Mouse (Mus musculus) layer of hippocampus, adult 18-20 months (tissue): Measurements from ENCODE around the gene Snrnp27. TPM values are rescaled to one million over a fixed set of nuclear protein-coding genes. Genes with fewer than 3 reads are reported as not detected.
A peak's percentile ranks its signal among the peaks of the same experiment; 100 is the strongest.

Experiments used
- DNase-seq, 2 experiments: peaks; one replicate each; pipeline ENCODE4 v3.0.0; 2022; ENCODE audit warnings: low spot score in 2 of 2
- total RNA-seq, 2 experiments: library from RNA; stranded (reverse); gene quantifications; 2 replicates each; pipeline ENCODE4 v1.2.3; 2021

Snrnp27 gene
- total RNA-seq, 2 experiments from 2014 or later, result 64.8 to 65.2 TPM

DNA sequence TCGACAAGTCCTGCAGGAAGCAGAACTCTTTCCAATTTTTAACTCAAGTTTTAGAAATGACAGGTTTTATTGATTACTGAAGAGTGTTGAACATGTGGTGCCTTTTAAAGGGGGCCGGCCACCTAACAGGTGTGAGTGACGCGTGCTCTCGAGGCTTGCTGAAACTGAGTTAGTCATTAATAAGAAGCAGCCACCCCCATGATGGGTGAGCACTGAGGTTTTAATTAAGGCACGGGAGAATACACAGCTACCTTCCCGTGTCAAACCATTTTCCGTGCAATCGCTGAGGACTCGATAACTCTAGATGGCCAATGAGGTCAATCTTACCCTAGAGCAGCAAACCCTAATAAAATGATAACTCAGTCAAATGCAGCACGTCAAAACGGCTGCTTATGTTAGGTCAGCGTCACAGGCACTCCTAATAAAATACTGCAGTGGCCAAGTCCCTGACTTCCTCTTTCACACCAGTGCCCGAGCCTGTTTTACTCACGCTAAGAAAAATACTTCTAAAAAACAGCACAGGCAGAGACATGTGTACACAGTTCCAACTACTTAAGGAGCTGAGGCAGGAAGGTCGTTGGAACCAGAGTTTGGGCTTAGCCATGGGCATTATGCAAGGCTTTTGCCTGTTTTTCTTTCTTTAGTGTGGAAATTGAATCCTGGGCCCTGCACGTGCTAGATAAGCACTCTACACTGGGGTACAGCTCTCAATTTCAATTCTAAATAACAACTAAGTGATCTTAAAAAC lies 18.6 kb downstream of the Snrnp27 start:
- DNase-seq, result no peak

GRCm38 (mm10) chr6:86665076-86665475 lies 19.2 kb downstream of the Snrnp27 start:
- no peak for DNase-seq

DNA sequence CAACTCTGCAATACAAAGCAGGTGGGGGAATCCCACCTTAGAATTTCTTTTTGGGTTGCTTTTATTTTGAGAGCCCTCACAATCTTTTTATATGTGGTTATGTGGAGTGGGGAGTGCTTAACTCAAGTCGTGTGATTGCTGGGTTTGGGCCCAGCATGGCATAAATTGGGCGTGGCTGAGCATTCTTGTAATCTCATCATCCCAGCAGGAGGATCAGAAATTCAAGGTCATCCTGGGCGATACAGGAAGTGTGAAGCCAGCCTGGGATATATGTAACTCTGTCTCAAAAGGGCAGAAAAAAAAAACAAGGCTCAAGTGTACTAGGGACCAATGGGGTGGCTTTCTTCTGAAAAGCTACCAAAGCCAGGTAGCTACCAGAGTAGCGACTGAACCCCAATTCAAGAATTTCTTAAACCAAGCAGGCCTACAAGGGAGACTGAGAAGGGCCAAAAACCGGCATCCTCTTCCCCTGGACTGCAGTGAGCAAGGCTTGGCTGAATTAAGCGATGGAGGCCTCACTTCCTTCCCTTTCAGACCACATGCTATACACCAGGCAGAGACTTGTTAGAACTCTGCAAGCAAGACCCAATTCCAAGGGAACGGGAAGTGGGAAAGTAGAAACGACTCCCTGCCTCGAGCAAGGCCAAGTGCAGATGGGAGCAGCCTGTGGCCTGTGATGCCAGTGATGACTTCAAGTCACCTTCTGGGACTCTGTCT lies 24.0 kb downstream of the Snrnp27 start:
- no peak for DNase-seq

- no peak for DNase-seq
These were observed 25.8 kb downstream of the Snrnp27 start for GRCm38 (mm10) chr6:86658501-86658900.

GRCm38 (mm10) chr6:86654270-86654916 lies 29.9 kb downstream of the Snrnp27 start:
- no peak for DNase-seq

DNA sequence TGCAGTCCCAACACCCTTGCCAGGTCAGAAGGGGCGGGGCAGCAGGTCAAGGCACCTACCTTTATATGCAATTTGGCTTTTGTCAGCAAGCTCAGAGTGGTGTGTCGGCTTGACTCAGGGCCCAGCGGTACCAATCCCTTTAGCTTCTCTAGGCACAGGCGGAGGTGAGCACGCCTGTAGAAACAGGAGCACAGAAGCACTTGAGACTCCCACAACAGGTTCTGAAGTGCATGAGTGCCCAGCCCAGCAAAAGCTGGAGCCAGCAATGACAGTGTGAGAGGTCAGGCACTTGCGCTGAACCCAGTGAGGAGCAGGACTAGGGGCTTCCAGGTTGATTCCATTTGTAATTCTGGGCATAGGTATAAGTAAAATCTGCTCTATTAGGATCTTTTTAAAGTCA lies 31.3 kb downstream of the Snrnp27 start:
- DNase-seq, result no peak

GRCm38 (mm10) chr6:86646143-86646542 lies 38.2 kb downstream of the Snrnp27 start:
- no peak for DNase-seq

DNA sequence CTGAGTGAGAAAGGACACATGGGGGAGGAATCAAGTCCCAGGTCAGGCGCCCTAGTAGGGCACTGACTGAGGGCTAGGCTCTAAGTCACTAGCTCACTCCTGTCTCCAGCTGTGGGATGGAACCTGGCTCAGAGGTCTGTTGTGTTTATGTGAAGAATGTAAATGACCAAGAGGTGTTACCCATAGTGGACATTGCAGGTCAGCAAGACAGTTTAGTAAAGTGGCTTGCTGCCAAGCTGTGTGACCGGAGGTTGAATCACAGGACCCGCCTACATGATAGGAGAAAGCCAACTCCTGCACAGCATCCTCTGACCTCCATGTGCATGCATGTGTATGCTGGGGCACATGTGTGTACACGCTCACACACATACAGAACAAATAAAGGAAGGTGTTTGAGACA lies 38.8 kb downstream of the Snrnp27 start:
- DNase-seq, result no peak

- no peak for DNase-seq
These were observed 39.4 kb downstream of the Snrnp27 start for GRCm38 (mm10) chr6:86644775-86645400.

DNA sequence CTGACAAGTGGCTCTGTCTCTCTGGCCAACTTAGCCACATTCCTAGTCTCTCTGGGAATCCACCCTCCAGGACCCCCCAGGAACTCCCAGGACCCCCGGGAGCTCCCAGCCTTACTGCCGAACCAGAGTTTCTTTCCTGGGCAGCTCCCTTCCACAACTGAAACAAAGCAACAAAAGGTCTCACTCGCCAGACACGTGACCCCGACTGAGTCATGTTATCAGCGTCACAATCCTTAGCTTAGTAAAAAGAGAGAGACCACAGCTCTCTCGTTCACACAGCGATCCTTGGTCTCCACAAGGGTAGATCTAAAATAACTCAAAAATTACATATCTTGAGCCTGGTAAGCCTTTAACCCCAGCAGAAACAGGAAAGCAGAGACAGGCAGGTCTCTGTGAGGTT lies 42.6 kb downstream of the Snrnp27 start:
- DNase-seq, result no peak

DNA sequence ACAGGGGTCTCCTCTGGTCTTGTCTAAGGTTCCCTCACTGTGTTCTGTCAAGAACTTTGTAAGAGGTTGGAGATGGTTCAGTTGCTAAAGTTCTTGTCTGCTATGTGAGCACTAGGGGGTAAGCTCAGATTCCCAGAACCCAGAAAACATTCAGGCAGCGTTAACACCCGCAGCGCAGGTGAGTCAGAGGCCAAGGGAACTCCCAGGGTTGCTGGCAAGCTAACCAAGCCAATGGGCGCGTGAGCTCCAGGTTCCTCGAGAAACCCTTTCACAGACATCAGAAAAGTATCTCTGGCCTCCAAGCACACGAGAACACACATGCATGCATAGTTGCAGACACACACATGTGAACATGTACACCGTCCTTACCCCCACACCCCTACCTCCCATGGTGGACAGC lies 43.5 kb downstream of the Snrnp27 start:
- DNase-seq, result no peak

GRCm38 (mm10) chr6:86640161-86640560 lies 44.2 kb downstream of the Snrnp27 start:
- DNase-seq, result no peak

- DNase-seq, result no peak
These were observed 44.9 kb downstream of the Snrnp27 start for GRCm38 (mm10) chr6:86639180-86640160.

DNA sequence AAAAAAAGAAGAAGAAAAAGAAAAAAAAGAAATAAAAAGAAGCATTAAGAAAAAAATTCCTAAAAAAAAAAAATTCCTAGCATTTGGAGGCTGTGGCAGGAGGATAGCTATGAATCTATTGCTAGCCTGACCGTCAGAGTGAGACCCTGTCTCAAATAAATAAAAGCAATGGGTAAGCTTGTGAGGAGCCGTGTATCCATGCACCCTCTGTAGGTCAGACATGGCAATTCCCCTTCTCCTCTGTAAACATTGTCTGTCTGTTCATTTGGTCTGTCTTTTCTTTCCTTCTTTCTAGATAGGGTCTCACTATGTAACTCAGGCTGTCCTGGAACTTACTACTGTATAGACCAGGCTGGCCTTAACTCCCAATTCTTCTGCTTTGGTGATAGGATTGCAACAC lies 45.9 kb downstream of the Snrnp27 start:
- no peak for DNase-seq

DNA sequence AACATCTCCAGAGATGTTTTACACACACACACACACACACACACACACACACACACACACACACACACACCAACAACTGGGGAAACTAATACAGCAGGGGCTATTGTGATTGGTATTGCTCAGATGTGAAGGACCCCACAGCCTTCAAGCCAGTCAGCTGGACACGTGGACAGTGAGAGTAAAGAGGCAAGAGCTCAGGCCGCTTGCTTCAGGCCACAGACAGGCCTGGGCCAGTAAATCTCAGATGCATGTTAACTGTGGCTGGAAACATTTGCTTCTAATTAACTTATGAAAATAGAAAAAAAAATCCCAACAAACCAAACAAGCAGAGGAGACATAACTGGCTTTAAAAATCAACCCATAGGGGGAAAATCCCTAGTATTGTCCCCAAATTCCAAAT lies 46.5 kb downstream of the Snrnp27 start:
- DNase-seq, result no peak

DNA sequence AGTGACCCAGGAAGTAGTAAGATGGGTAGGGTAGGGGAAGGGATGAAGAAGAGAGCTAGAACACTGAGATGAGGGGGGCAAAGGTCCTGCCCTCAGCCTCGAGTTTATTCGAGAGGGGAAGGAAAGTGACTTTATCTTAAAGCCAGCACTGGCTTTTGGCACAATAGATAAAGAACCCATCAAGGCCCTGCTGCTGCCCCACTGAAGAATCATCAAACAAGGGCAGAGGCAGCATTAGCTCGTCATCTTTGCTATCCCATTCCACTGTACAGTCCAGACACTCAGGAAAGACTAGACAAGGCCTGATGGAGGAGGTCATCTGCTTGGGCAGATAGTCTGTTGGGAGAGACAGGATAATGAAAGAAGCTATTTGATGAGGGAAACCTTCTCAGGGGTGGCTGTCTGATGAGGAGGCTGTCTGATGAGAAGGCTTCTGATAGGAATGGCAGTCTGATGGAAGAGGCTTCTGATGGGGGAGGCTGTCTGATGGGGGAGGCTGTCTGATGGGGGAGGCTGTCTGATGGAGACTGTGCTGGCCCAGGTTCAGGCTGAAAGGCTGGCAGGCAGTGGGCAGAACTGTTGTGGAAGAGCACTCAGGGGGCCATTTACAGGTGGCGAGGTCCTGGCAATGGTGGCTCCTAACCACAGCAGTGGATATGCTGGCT lies 47.0 kb downstream of the Snrnp27 start:
- DNase-seq, result no peak

- no peak for DNase-seq
These were observed 47.8 kb downstream of the Snrnp27 start for GRCm38 (mm10) chr6:86636495-86636894.

- DNase-seq, result peak in 1 of 2 experiments; percentile 13
These were observed 54.2 kb downstream of the Snrnp27 start for GRCm38 (mm10) chr6:86630141-86630540.

- DNase-seq, result no peak
These were observed 56.4 kb downstream of the Snrnp27 start, which contains the start of gene Asprv1 for GRCm38 (mm10) chr6:86627946-86628345. Gene Asprv1, plus strand, starts transcription at chr6:86628164.
